Mouse (Mus musculus): ENCODE data around the gene Acp6. TPM values are rescaled to one million over a fixed set of nuclear protein-coding genes. Genes with fewer than 3 reads are reported as not detected.
"Not testable (repeated sequence)": the region's sequence is repeated elsewhere in the genome, so short reads cannot be mapped to it uniquely, and the experiment has no call there.

Acp6 gene
- total and polyA plus RNA-seq, 3 experiments = 34.4 to 66.9 TPM; not detected in 1

- Histone ChIP-seq H3K27me3 (ENCODE audit: control insufficient read depth in 1 of 2, insufficient read depth in 2 of 2, low read length in 2 of 2) (peaks cover 6 to 7% of the 10 kb centered on the region in 2 experiments; a peak in 3 of 4 replicates), H3K4me3 (ENCODE audit: control insufficient read depth in 1 of 2, insufficient read depth in 1 of 2, low read depth in 2 of 2, low read length in 2 of 2) (no peak overlapping the region), H3K27ac (ENCODE audit: control insufficient read depth, low read depth, low read length) (no peak overlapping the region), H3K36me3 (ENCODE audit: control insufficient read depth in 1 of 2, insufficient read depth in 2 of 2, low read length in 2 of 2) (no peaks in the 10 kb centered on the region), H3K9ac (ENCODE audit: control insufficient read depth, low read depth, low read length, poor library complexity, severe bottlenecking) (no peak overlapping the region), H3K79me2 (ENCODE audit: control insufficient read depth, insufficient read depth, low read length, poor library complexity) (no peaks in the 10 kb centered on the region), H3K4me1 (ENCODE audit: control insufficient read depth in 1 of 2, insufficient read depth in 2 of 2, low read length in 2 of 2) (no peaks in the 10 kb centered on the region), H3K9me3 (replicated peaks; ENCODE audit: insufficient read depth, low read length) (no peaks in the 10 kb centered on the region)
- TF ChIP-seq JUND (IDR thresholded peaks at IDR 0.05; ENCODE audit: low read depth, low read length) = no peak
- TF ChIP-seq BHLHE40 (IDR thresholded peaks at IDR 0.05; ENCODE audit: borderline replicate concordance, low read depth, low read length) = no peak
- DNase-seq (ENCODE audit: low read depth, low spot score) = no peak
Observed at GRCm38 (mm10) chr3:97124193-97124592, 34.4 kb upstream of the Acp6 start.

GRCm38 (mm10) chr3:97129410-97129809, 29.2 kb upstream of the Acp6 start:
- Histone ChIP-seq H3K36me3 (ENCODE audit: control insufficient read depth in 1 of 2, insufficient read depth in 2 of 2, low read length in 2 of 2) (no peaks in the 10 kb centered on the region), H3K9me3 (replicated peaks; ENCODE audit: insufficient read depth, low read length) (no peaks in the 10 kb centered on the region), H3K9ac (ENCODE audit: control insufficient read depth, low read depth, low read length, poor library complexity, severe bottlenecking) (no peak overlapping the region), H3K79me2 (ENCODE audit: control insufficient read depth, insufficient read depth, low read length, poor library complexity) (no peaks in the 10 kb centered on the region), H3K27ac (ENCODE audit: control insufficient read depth, low read depth, low read length) (no peak overlapping the region), H3K4me1 (ENCODE audit: control insufficient read depth in 1 of 2, insufficient read depth in 2 of 2, low read length in 2 of 2) (no peaks in the 10 kb centered on the region), H3K27me3 (ENCODE audit: control insufficient read depth in 1 of 2, insufficient read depth in 2 of 2, low read length in 2 of 2) (peaks cover 7 to 8% of the 10 kb centered on the region in 2 experiments; a peak in 3 of 4 replicates), H3K4me3 (ENCODE audit: control insufficient read depth in 1 of 2, insufficient read depth in 1 of 2, low read depth in 2 of 2, low read length in 2 of 2) (no peak overlapping the region)
- DNase-seq (ENCODE audit: low read depth, low spot score) = no peak
- TF ChIP-seq KAT2A (conservative IDR thresholded peaks at IDR 0.05; ENCODE audit: low read depth, low read length) (no peak), TAL1 (IDR thresholded peaks at IDR 0.05; ENCODE audit: low read length) (no peak), SMC3 (IDR thresholded peaks at IDR 0.05; ENCODE audit: low read depth, low read length) (no peak), ZC3H11A (IDR thresholded peaks at IDR 0.05; ENCODE audit: low read depth, low read length) (no peak), TCF12 (IDR thresholded peaks at IDR 0.05; ENCODE audit: low read depth, low read length) (no peak), MAZ (IDR thresholded peaks at IDR 0.05; ENCODE audit: low read depth, low read length) (no peak), POLR2AphosphoS5 (IDR thresholded peaks at IDR 0.05; ENCODE audit: borderline replicate concordance, low read depth, low read length) (no peak)

DNA sequence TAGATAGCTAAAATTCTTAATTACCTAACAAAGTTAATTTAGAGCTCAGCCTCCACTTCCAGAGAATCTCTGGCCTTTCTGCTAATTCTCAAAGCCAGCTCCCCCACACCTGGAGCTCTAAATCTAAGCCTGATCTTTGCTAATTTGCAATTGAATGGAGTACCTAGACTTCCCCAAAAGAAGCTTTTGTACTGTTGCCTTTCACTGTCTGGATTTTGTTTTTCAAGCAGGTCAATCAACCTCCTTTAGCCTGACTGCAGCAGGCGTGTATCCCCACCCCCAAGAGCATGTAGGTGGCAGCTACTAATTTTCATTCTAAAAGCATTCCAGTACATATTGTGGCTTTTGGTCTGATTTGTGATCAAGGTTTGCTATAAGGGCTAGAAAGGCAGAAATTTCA, 20.9 kb upstream of the Acp6 start:
- not testable (repeated sequence) for H3K27me3 ChIP-seq (ENCODE audit: control insufficient read depth in 1 of 2, insufficient read depth in 2 of 2, low read length in 2 of 2); H3K36me3 ChIP-seq (ENCODE audit: control insufficient read depth in 1 of 2, insufficient read depth in 2 of 2, low read length in 2 of 2); H3K9me3 ChIP-seq (replicated peaks; ENCODE audit: insufficient read depth, low read length); H3K79me2 ChIP-seq (ENCODE audit: control insufficient read depth, insufficient read depth, low read length, poor library complexity); H3K27ac ChIP-seq (ENCODE audit: control insufficient read depth, low read depth, low read length); H3K9ac ChIP-seq (ENCODE audit: control insufficient read depth, low read depth, low read length, poor library complexity, severe bottlenecking); DNase-seq (ENCODE audit: low read depth, low spot score); H3K4me1 ChIP-seq (ENCODE audit: control insufficient read depth in 1 of 2, insufficient read depth in 2 of 2, low read length in 2 of 2); H3K4me3 ChIP-seq (ENCODE audit: control insufficient read depth in 1 of 2, insufficient read depth in 1 of 2, low read depth in 2 of 2, low read length in 2 of 2)

- H3K36me3 ChIP-seq (ENCODE audit: control insufficient read depth in 1 of 2, insufficient read depth in 2 of 2, low read length in 2 of 2) = no peaks in the 10 kb centered on the region
- H3K9ac ChIP-seq (ENCODE audit: control insufficient read depth, low read depth, low read length, poor library complexity, severe bottlenecking) = no peak overlapping the region
- peaks cover 2 to 6% of the 10 kb centered on the region in 2 experiments; a peak in 1 of 4 replicates for H3K27me3 ChIP-seq (ENCODE audit: control insufficient read depth in 1 of 2, insufficient read depth in 2 of 2, low read length in 2 of 2)
- no peaks in the 10 kb centered on the region for H3K4me1 ChIP-seq (ENCODE audit: control insufficient read depth in 1 of 2, insufficient read depth in 2 of 2, low read length in 2 of 2)
- H3K9me3 ChIP-seq (replicated peaks; ENCODE audit: insufficient read depth, low read length) = no peaks in the 10 kb centered on the region
- no peaks in the 10 kb centered on the region for H3K79me2 ChIP-seq (ENCODE audit: control insufficient read depth, insufficient read depth, low read length, poor library complexity)
- TF ChIP-seq MYB (IDR thresholded peaks at IDR 0.05; ENCODE audit: low read depth, low read length) = no peak
- TF ChIP-seq E2F4 (IDR thresholded peaks at IDR 0.05; ENCODE audit: borderline replicate concordance, low read depth, low read length) = no peak
- no peak for TF ChIP-seq SMC3 (IDR thresholded peaks at IDR 0.05; ENCODE audit: low read depth, low read length)
- TF ChIP-seq TAL1 (IDR thresholded peaks at IDR 0.05; ENCODE audit: low read length) = no peak
- TF ChIP-seq RAD21 (IDR thresholded peaks at IDR 0.05; ENCODE audit: low read depth, low read length) = no peak
- no peak for TF ChIP-seq ZC3H11A (IDR thresholded peaks at IDR 0.05; ENCODE audit: low read depth, low read length)
- no peak for TF ChIP-seq SIN3A (IDR thresholded peaks at IDR 0.05; ENCODE audit: low read length)
- TF ChIP-seq HCFC1 (IDR thresholded peaks at IDR 0.05; ENCODE audit: low read depth, low read length) = no peak
- no peak for TF ChIP-seq POLR2A (IDR thresholded peaks at IDR 0.05; ENCODE audit: control insufficient read depth in 1 of 2, insufficient read depth in 1 of 2, low read depth in 1 of 2, low read length in 2 of 2, poor library complexity in 1 of 2)
- TF ChIP-seq ZMIZ1 (IDR thresholded peaks at IDR 0.05; ENCODE audit: low read depth, low read length) = no peak
- TF ChIP-seq MAX (IDR thresholded peaks at IDR 0.05; ENCODE audit: low read length) = no peak
- TF ChIP-seq NRF1 (IDR thresholded peaks at IDR 0.05; ENCODE audit: insufficient read depth, low read depth, low read length, poor library complexity, severe bottlenecking) = no peak
- no peak for TF ChIP-seq ZNF384 (IDR thresholded peaks at IDR 0.05; ENCODE audit: low read depth, low read length)
- DNase-seq (ENCODE audit: low read depth, low spot score) = no peak
- no peak overlapping the region for H3K4me3 ChIP-seq (ENCODE audit: control insufficient read depth in 1 of 2, insufficient read depth in 1 of 2, low read depth in 2 of 2, low read length in 2 of 2)
- H3K27ac ChIP-seq (ENCODE audit: control insufficient read depth, low read depth, low read length) = no peak overlapping the region
Observed at GRCm38 (mm10) chr3:97151092-97151491, 7.5 kb upstream of the Acp6 start.

All from MEL (cell line).